Mouse (Mus musculus): ENCODE results near the gene Rcbtb1.

- TF ChIP-seq CTCF (IDR thresholded peaks at IDR 0.05; ENCODE audit: low read depth, low read length) (no peak), GATA1 (IDR thresholded peaks at IDR 0.05; ENCODE audit: borderline replicate concordance, low read length) (no peak), POLR2AphosphoS5 (IDR thresholded peaks at IDR 0.05; ENCODE audit: insufficient replicate concordance, low read depth, low read length) (no peak), TAL1 (conservative IDR thresholded peaks at IDR 0.05; ENCODE audit: low read depth, low read length) (no peak)
Observed at GRCm38 (mm10) chr14:59219241-59219640, 18.2 kb downstream of the Rcbtb1 start.
